Mouse (Mus musculus): ENCODE data around the gene Edaradd.

- TF ChIP-seq CTCF (IDR thresholded peaks at IDR 0.05; ENCODE audit: low read depth), result peak; percentile 89
- TF ChIP-seq EP300 (IDR thresholded peaks at IDR 0.05; ENCODE audit: low read depth), result no peak
Observed at GRCm38 (mm10) chr13:12473724-12474378, 46.4 kb downstream of the Edaradd start.

Measured in heart, postnatal 0 days (tissue).